Mouse (Mus musculus) forebrain, embryonic 13.5 days (tissue): ENCODE results near the gene Mdfi. TPM values are rescaled to one million over a fixed set of nuclear protein-coding genes. Genes with fewer than 3 reads are reported as not detected.
A peak's percentile ranks its signal among the peaks of the same experiment; 100 is the strongest.

Source experiments
- ATAC-seq: fragments of 200-750 bp; cut with Nextera tagmentation; 2 replicates; pipeline ENCODE4 v1.8.0; 2017
- H3K27ac ChIP-seq: fragments of 300-500 bp; sonication (generic); 2 replicates; pipeline ENCODE4 v1.5.1; 2015; ENCODE audit warnings: inconsistent platforms, mild to moderate bottlenecking, moderate library complexity
- H3K27me3 ChIP-seq: fragments of 300-500 bp; sonication (generic); 2 replicates; pipeline ENCODE4 v1.6.1; 2015; ENCODE audit warnings: mild to moderate bottlenecking, inconsistent platforms
- H3K36me3 ChIP-seq: fragments of 300-500 bp; sonication (generic); 2 replicates; pipeline ENCODE4 v1.6.1; 2015; ENCODE audit warnings: mild to moderate bottlenecking, inconsistent platforms; ENCODE audit not compliant: poor library complexity, severe bottlenecking
- H3K4me1 ChIP-seq: fragments of 300-500 bp; sonication (generic); 2 replicates; pipeline ENCODE4 v1.6.1; 2015; ENCODE audit warnings: inconsistent platforms
- H3K4me2 ChIP-seq: fragments of 300-500 bp; sonication (generic); 2 replicates; pipeline ENCODE4 v1.6.1; 2015; ENCODE audit warnings: inconsistent platforms, mild to moderate bottlenecking, moderate library complexity
- H3K4me3 ChIP-seq: fragments of 300-500 bp; sonication (generic); 2 replicates; pipeline ENCODE4 v1.5.1; 2015; ENCODE audit warnings: mild to moderate bottlenecking, inconsistent platforms
- H3K9ac ChIP-seq: fragments of 300-500 bp; sonication (generic); 2 replicates; pipeline ENCODE4 v1.6.1; 2015; ENCODE audit warnings: mild to moderate bottlenecking, inconsistent platforms
- H3K9me3 ChIP-seq: fragments of 300-500 bp; sonication (generic); replicated peaks from 2 replicates; pipeline ENCODE4 v1.6.1; 2016; ENCODE audit warnings: inconsistent platforms
- WGBS: fragments of 180-500 bp; shearing (Covaris S2); methylation state at CpG from one replicate; pipeline ENCODE4 v1.1.7; 2015; 5-methylcytosine and 5-hydroxymethylcytosine counted together
- polyA plus RNA-seq: library from polyadenylated mRNA; unstranded; fragments of >200 nt; fragmentation: Nextera tagmentation; extraction: Ambion mirVana; gene quantifications from 2 replicates; pipeline ENCODE4 v1.2.1, GENCODE M21; 2015

Mdfi gene
- polyA plus RNA-seq, result 2.6 and 3.1 TPM in 2 replicates

DNA sequence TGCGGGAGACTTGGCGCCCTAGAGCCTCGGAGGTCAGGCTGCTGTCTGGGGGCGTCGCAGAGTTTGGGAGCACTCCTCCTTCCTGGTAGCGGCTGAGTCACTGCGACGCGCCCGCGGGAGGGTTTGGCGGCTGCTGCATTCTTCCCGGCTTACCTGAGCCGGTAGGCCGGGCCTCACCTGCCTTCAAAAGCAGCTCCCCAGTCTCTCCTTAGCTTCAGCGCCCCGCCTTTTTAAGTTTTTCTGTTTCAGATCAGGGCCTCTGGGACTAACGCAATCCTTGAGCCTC is at the start of gene Mdfi:
Mdfi (minus strand) TSS at position 210 of the 286 bp plus-strand sequence.
- no peak within 1 kb of the TSS for H3K27ac ChIP-seq
- H3K4me1 ChIP-seq, result peaks cover 38% of the 10 kb centered on the region
- peaks cover 77% of the 10 kb centered on the region for H3K27me3 ChIP-seq
- no peaks in the 10 kb centered on the region for H3K9me3 ChIP-seq
- WGBS, result 5% methylated on average over 12 of the region's 18 CpGs
- H3K4me3 ChIP-seq, result peak within 1 kb of the TSS; percentile 58
- H3K36me3 ChIP-seq, result no peaks in the 10 kb centered on the region
- peak within 1 kb of the TSS; percentile 97 for H3K4me2 ChIP-seq
- 0 out of 2 replicates have a peak within 1 kb of the TSS, but pooled peaks have one; percentile 69 for H3K9ac ChIP-seq
- no peak for ATAC-seq

GRCm38 (mm10) chr17:47883099-47883498 is 48.6 kb upstream of the Mdfi start:
- Histone ChIP-seq H3K27me3 (peaks cover 6% of the 10 kb centered on the region), H3K4me2 (no peak overlapping the region), H3K9ac (no peak overlapping the region), H3K9me3 (no peaks in the 10 kb centered on the region), H3K36me3 (peaks cover 34% of the 10 kb centered on the region), H3K27ac (no peak overlapping the region), H3K4me3 (no peak overlapping the region), H3K4me1 (peaks cover 51% of the 10 kb centered on the region)
- ATAC-seq, result no peak
- 87% methylated on average over 5 of the region's 5 CpGs for WGBS

DNA sequence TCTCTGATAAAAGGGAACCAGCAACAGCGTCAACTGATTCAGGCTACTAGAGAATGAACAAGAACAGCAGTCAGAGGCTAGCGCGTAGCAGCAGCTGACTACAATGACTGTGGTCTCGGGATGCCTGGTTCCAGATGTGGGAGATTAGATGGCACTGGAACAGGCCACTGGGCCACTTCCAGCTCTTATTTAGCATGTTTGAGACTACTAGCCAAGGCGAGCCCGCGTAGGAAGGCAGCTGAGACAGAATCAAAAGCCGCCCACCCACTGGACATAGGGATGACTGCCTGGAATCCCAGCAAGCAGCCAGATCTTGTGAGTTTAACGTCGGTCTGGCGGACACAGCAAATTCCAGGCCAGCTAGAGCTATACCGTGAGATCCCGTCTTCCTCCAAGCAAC is 46.8 kb upstream of the Mdfi start:
- no peak overlapping the region for H3K9ac ChIP-seq
- no peak overlapping the region for H3K4me3 ChIP-seq
- H3K27me3 ChIP-seq, result peaks cover 6% of the 10 kb centered on the region
- H3K4me1 ChIP-seq, result peaks cover 51% of the 10 kb centered on the region
- ATAC-seq, result no peak
- peaks cover 34% of the 10 kb centered on the region for H3K36me3 ChIP-seq
- H3K4me2 ChIP-seq, result no peak overlapping the region
- no peaks in the 10 kb centered on the region for H3K9me3 ChIP-seq
- 69% methylated on average over 13 of the region's 13 CpGs for WGBS
- H3K27ac ChIP-seq, result no peak overlapping the region

DNA sequence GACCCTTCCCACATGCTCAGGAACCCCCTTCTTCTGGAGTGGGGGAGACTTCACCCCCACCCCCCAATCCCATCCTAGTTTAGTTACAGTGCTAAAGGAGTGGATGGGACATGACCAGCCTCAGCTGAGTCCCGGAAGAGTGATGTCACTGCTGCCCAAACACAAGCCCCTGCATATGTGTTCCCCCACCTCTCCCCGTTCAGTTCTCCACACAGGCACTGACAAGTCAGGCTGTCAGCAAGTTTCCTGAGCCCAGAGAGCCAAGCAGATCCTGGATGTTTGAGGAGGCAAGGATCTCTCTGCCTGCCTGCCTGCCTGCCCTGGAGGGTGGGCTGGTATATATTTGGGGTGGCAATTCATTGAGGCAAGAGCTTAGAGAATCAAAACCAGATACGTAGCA is 44.7 kb upstream of the Mdfi start:
- H3K27me3 ChIP-seq, result peaks cover 21% of the 10 kb centered on the region
- H3K4me3 ChIP-seq, result no peak overlapping the region
- 21% methylated on average over 3 of the region's 3 CpGs for WGBS
- ATAC-seq, result peak; percentile 25
- H3K4me1 ChIP-seq, result peaks cover 67% of the 10 kb centered on the region
- H3K4me2 ChIP-seq, result peak overlapping the region; percentile 59
- peak overlapping the region; percentile 90 for H3K27ac ChIP-seq
- peaks cover 43% of the 10 kb centered on the region for H3K36me3 ChIP-seq
- H3K9ac ChIP-seq, result peak overlapping the region; percentile 61
- H3K9me3 ChIP-seq, result no peaks in the 10 kb centered on the region

DNA sequence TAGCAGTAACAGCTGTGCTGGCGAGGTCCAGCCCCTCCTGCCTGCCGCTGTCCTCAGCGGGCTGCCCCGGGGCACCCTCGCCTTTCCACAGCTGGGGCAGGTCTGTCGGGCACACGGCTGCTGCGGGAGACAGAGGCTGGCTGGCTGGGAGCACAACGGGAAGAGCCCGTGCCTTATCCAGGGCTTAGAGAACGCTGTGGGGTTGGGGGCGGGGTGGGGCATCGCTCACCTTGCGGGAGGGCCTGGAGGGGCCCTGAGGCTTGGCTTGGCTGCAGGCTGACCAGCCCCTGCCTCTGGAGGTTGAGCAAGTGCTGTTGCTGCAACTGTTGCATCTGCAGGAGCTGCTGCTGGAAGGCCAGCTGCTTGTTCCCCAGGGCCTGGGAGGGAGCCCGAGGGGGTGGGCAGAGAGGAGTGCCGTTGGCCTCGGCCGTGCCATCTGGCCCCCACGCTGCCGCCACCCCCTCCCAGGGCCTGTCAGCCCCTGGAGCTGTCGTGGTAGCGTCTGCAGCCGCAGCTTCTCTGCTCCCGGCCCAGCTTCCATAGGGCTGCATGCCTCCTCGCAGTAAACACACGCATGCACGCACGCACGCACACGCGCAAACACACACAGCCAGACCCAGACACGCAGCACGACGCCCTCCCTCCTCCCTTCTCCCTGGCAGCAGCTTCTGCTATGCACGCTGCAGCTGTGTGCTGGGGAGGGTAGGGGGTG is 44.0 kb upstream of the Mdfi start:
- Histone ChIP-seq H3K9me3 (no peaks in the 10 kb centered on the region), H3K36me3 (peaks cover 39% of the 10 kb centered on the region), H3K27me3 (peaks cover 21% of the 10 kb centered on the region), H3K4me2 (peak overlapping the region; percentile 59), H3K9ac (peak overlapping the region; percentile 61), H3K27ac (peak overlapping the region; percentile 90), H3K4me1 (peaks cover 74% of the 10 kb centered on the region), H3K4me3 (peak overlapping the region; percentile 37)
- 5% methylated on average over 35 of the region's 35 CpGs for WGBS
- ATAC-seq, result peak; percentile 66

GRCm38 (mm10) chr17:47877715-47878377 is 43.4 kb upstream of the Mdfi start:
- peak overlapping the region; percentile 61 for H3K9ac ChIP-seq
- peak overlapping the region; percentile 90 for H3K27ac ChIP-seq
- H3K4me2 ChIP-seq, result peak overlapping the region; percentile 59
- 16% methylated on average over 10 of the region's 10 CpGs for WGBS
- H3K4me1 ChIP-seq, result peaks cover 81% of the 10 kb centered on the region
- H3K27me3 ChIP-seq, result peaks cover 21% of the 10 kb centered on the region
- H3K36me3 ChIP-seq, result peaks cover 35% of the 10 kb centered on the region
- peak; percentile 17; the same call in 1 of the 2 replicates for ATAC-seq
- no peaks in the 10 kb centered on the region for H3K9me3 ChIP-seq
- peak overlapping the region; percentile 37 for H3K4me3 ChIP-seq

DNA sequence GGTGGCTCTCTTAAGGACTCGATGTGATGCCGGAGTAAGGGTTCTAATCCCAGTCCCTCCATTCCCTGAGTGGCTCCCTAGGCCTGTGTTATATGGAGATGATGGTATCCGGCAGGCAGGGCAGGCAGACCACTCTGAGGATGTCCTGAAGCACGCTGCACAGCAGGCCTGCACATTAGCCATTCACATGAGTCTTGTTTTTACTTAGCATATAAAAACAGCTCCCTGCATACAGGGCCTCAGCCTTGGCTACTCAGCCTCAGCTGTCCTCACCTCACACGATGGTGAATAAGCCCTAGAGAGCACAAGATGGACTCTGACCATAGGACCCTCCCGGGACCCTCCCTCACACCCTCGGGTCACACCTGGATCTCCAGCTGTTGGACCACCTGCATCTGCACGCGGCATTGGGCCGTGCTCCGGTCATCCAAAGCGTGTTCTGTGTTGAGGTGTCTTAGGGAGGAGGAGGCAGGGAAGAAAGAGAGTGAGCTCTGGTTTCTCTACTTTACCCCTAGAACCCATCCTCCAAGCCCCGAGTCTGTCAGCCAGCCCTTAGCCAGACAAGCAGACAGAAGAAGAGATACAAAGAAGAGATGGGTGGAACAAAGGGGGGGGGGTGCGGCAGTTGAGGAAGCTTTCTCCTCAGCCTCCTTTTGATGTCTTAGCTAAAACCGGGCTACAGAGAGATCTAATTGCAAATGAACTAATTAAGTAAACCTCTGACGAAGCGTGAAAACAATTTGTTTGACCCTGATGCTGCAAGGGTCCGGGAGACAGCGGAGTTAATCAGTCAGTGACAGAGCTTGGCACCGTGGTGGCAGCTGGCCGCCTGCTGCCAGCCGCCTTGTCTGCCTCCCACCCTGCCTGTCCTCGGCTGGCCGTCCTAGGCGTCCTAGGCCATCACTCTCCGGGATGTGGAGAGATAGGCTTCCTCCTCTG is 42.6 kb upstream of the Mdfi start:
- Histone ChIP-seq H3K4me2 (peak overlapping the region; percentile 59), H3K9ac (peak overlapping the region; percentile 61), H3K27me3 (peaks cover 21% of the 10 kb centered on the region), H3K9me3 (no peaks in the 10 kb centered on the region), H3K4me1 (peaks cover 89% of the 10 kb centered on the region), H3K36me3 (peaks cover 31% of the 10 kb centered on the region), H3K4me3 (peak overlapping the region; percentile 37), H3K27ac (peak overlapping the region; percentile 90)
- WGBS, result 9% methylated on average over 26 of the region's 26 CpGs
- ATAC-seq, result peak; percentile 39

- H3K9ac ChIP-seq, result no peak overlapping the region
- H3K4me2 ChIP-seq, result peak overlapping the region; percentile 37
- peak overlapping the region; percentile 86 for H3K27ac ChIP-seq
- 7% methylated on average over 9 of the region's 9 CpGs for WGBS
- no peaks in the 10 kb centered on the region for H3K9me3 ChIP-seq
- H3K36me3 ChIP-seq, result peaks cover 50% of the 10 kb centered on the region
- peaks cover 17% of the 10 kb centered on the region for H3K27me3 ChIP-seq
- peak; percentile 34 for ATAC-seq
- H3K4me1 ChIP-seq, result peaks cover 70% of the 10 kb centered on the region
- no peak overlapping the region for H3K4me3 ChIP-seq
Measured at GRCm38 (mm10) chr17:47873341-47873791, 38.9 kb upstream of the Mdfi start.

GRCm38 (mm10) chr17:47872311-47873011 is 38.0 kb upstream of the Mdfi start:
- Histone ChIP-seq H3K36me3 (peaks cover 56% of the 10 kb centered on the region), H3K27ac (peak overlapping the region; percentile 86), H3K9ac (peak overlapping the region; percentile 34), H3K4me2 (peak overlapping the region; percentile 39), H3K4me1 (peaks cover 61% of the 10 kb centered on the region), H3K27me3 (peaks cover 18% of the 10 kb centered on the region), H3K9me3 (no peaks in the 10 kb centered on the region), H3K4me3 (no peak overlapping the region)
- WGBS, result 22% methylated on average over 31 of the region's 31 CpGs
- peak; percentile 51 for ATAC-seq

GRCm38 (mm10) chr17:47869874-47870273 is 35.4 kb upstream of the Mdfi start:
- Histone ChIP-seq H3K4me1 (peaks cover 37% of the 10 kb centered on the region), H3K4me2 (no peak overlapping the region), H3K27me3 (peaks cover 9% of the 10 kb centered on the region; the same call in 1 of the 2 replicates), H3K9me3 (no peaks in the 10 kb centered on the region), H3K36me3 (peaks cover 58% of the 10 kb centered on the region), H3K27ac (no peak overlapping the region), H3K9ac (no peak overlapping the region), H3K4me3 (no peak overlapping the region)
- WGBS, result 94% methylated on average over 10 of the region's 10 CpGs
- no peak for ATAC-seq

GRCm38 (mm10) chr17:47866037-47866436 is 31.5 kb upstream of the Mdfi start:
- 69% methylated on average over 10 of the region's 10 CpGs for WGBS
- H3K9ac ChIP-seq, result no peak overlapping the region
- ATAC-seq, result no peak
- H3K36me3 ChIP-seq, result peaks cover 44% of the 10 kb centered on the region
- H3K27ac ChIP-seq, result 0 out of 2 replicates have a peak overlapping the region, but pooled peaks have one; percentile 19
- no peak overlapping the region for H3K4me3 ChIP-seq
- peaks cover 12% of the 10 kb centered on the region for H3K4me1 ChIP-seq
- no peak overlapping the region for H3K4me2 ChIP-seq
- H3K9me3 ChIP-seq, result no peaks in the 10 kb centered on the region
- H3K27me3 ChIP-seq, result peaks cover 4% of the 10 kb centered on the region; the same call in 1 of the 2 replicates
